Mouse (Mus musculus) MEL (cell line): ENCODE data around the gene Sowaha. TPM values are rescaled to one million over a fixed set of nuclear protein-coding genes. Genes with fewer than 3 reads are reported as not detected.

Source experiments
- DNase-seq: peaks from one replicate; pipeline ENCODE4 v3.0.0; 2011; ENCODE audit warnings: low read depth, low spot score
- H3K27ac ChIP-seq: 2 replicates; pipeline ENCODE4 v1.5.1; 2012; ENCODE audit warnings: low read depth, mild to moderate bottlenecking, control low read depth, low read length, moderate library complexity; ENCODE audit not compliant: control insufficient read depth
- H3K27me3 ChIP-seq, 2 experiments: fragments of 150-350 bp in 1 of 2; sonication (generic) in 1 of 2; 2 replicates each; pipeline ENCODE4 v1.6.1; 2012; ENCODE audit warnings: low read length in 2 of 2, mild to moderate bottlenecking in 2 of 2, improper control_type of control experiment in 1 of 2, moderate library complexity in 1 of 2; ENCODE audit not compliant: insufficient read depth in 2 of 2, control insufficient read depth in 1 of 2
- H3K36me3 ChIP-seq, 2 experiments: 2 replicates each; pipeline ENCODE4 v1.6.1; 2012 to 2014; ENCODE audit warnings: low read length in 2 of 2, improper control_type of control experiment in 1 of 2, inconsistent platforms in 1 of 2, mild to moderate bottlenecking in 1 of 2; ENCODE audit not compliant: insufficient read depth in 2 of 2, control insufficient read depth in 1 of 2
- H3K4me1 ChIP-seq, 2 experiments: fragments of 150-350 bp in 1 of 2; sonication (generic) in 1 of 2; 2 replicates each; pipeline ENCODE4 v1.6.1; 2012; ENCODE audit warnings: low read length in 2 of 2, improper control_type of control experiment in 1 of 2, mild to moderate bottlenecking in 1 of 2; ENCODE audit not compliant: insufficient read depth in 2 of 2, control insufficient read depth in 1 of 2
- H3K4me3 ChIP-seq, 2 experiments: fragments of 150-350 bp in 1 of 2; sonication (generic) in 1 of 2; 2 replicates each; pipeline ENCODE4 v1.5.1; 2012; ENCODE audit warnings: low read depth in 2 of 2, low read length in 2 of 2, mild to moderate bottlenecking in 2 of 2, moderate library complexity in 2 of 2, control low read depth in 1 of 2, improper control_type of control experiment in 1 of 2; ENCODE audit not compliant: control insufficient read depth in 1 of 2, insufficient read depth in 1 of 2
- H3K79me2 ChIP-seq: 2 replicates; pipeline ENCODE4 v1.6.1; 2012; ENCODE audit warnings: mild to moderate bottlenecking, low read length, moderate library complexity; ENCODE audit not compliant: control insufficient read depth, poor library complexity, insufficient read depth
- H3K9ac ChIP-seq: 2 replicates; pipeline ENCODE4 v1.6.1; 2012; ENCODE audit warnings: low read depth, mild to moderate bottlenecking, control low read depth, low read length, moderate library complexity; ENCODE audit not compliant: control insufficient read depth, poor library complexity, severe bottlenecking
- H3K9me3 ChIP-seq: fragments of 150-350 bp; sonication (generic); replicated peaks from 2 replicates; pipeline ENCODE4 v1.6.1; 2012; ENCODE audit warnings: mild to moderate bottlenecking, low read length, improper control_type of control experiment, moderate library complexity; ENCODE audit not compliant: insufficient read depth
- BHLHE40 ChIP-seq: IDR thresholded peaks from 2 replicates; pipeline ENCODE4 v1.6.1; 2012; ENCODE audit warnings: low read depth, mild to moderate bottlenecking, inconsistent platforms, low read length, improper control_type of control experiment, borderline replicate concordance
- CHD1 ChIP-seq: IDR thresholded peaks from 2 replicates; pipeline ENCODE4 v1.6.1; 2012; ENCODE audit warnings: low read depth, mild to moderate bottlenecking, inconsistent platforms, low read length, improper control_type of control experiment
- E2F4 ChIP-seq: IDR thresholded peaks from 2 replicates; pipeline ENCODE4 v1.6.1; 2011; ENCODE audit warnings: low read depth, low read length, improper control_type of control experiment, borderline replicate concordance
- ELF1 ChIP-seq: IDR thresholded peaks from 2 replicates; pipeline ENCODE4 v1.6.1; 2014; ENCODE audit warnings: low read depth, mild to moderate bottlenecking, inconsistent platforms, low read length, improper control_type of control experiment, moderate library complexity
- EP300 ChIP-seq, 2 experiments: IDR thresholded peaks; 2 replicates each; pipeline ENCODE4 v1.6.1; 2011; ENCODE audit warnings: improper control_type of control experiment in 2 of 2, low read length in 2 of 2, low read depth in 1 of 2, mild to moderate bottlenecking in 1 of 2
- ETS1 ChIP-seq: IDR thresholded peaks from 2 replicates; pipeline ENCODE4 v1.6.1; 2012; ENCODE audit warnings: low read depth, mild to moderate bottlenecking, inconsistent platforms, low read length, improper control_type of control experiment, moderate library complexity
- GABPA ChIP-seq: IDR thresholded peaks from 2 replicates; pipeline ENCODE4 v1.6.1; 2012; ENCODE audit warnings: low read depth, mild to moderate bottlenecking, inconsistent platforms, low read length, improper control_type of control experiment, moderate library complexity
- GATA1 ChIP-seq: IDR thresholded peaks from 2 replicates; pipeline ENCODE4 v1.6.1; 2011; ENCODE audit warnings: low read depth, low read length, improper control_type of control experiment
- JUND ChIP-seq: IDR thresholded peaks from 2 replicates; pipeline ENCODE4 v1.6.1; 2011; ENCODE audit warnings: low read depth, mild to moderate bottlenecking, improper control_type of control experiment, low read length
- KAT2A ChIP-seq: conservative IDR thresholded peaks from 2 replicates; pipeline ENCODE4 v1.6.1; 2012; ENCODE audit warnings: low read depth, low read length, improper control_type of control experiment, inconsistent platforms
- MAFK ChIP-seq: IDR thresholded peaks from 2 replicates; pipeline ENCODE4 v1.6.1; 2011; ENCODE audit warnings: low read depth, mild to moderate bottlenecking, low read length, improper control_type of control experiment, borderline replicate concordance
- MAZ ChIP-seq: IDR thresholded peaks from 2 replicates; pipeline ENCODE4 v1.6.1; 2012; ENCODE audit warnings: low read depth, mild to moderate bottlenecking, inconsistent platforms, low read length, improper control_type of control experiment
- MYB ChIP-seq: IDR thresholded peaks from 2 replicates; pipeline ENCODE4 v1.6.1; 2011; ENCODE audit warnings: mild to moderate bottlenecking, low read depth, low read length, improper control_type of control experiment
- MYC ChIP-seq: IDR thresholded peaks from 2 replicates; pipeline ENCODE4 v1.6.1; 2011; ENCODE audit warnings: low read depth, mild to moderate bottlenecking, low read length, improper control_type of control experiment, moderate library complexity
- NELFE ChIP-seq: IDR thresholded peaks from 2 replicates; pipeline ENCODE4 v1.6.1; 2011; ENCODE audit warnings: low read depth, low read length, improper control_type of control experiment
- NRF1 ChIP-seq: IDR thresholded peaks from 2 replicates; pipeline ENCODE4 v1.6.1; 2014; ENCODE audit warnings: low read depth, mild to moderate bottlenecking, inconsistent platforms, low read length, improper control_type of control experiment, moderate library complexity; ENCODE audit not compliant: poor library complexity, insufficient read depth, severe bottlenecking
- POLR2A ChIP-seq, 2 experiments: IDR thresholded peaks; 2 replicates each; pipeline ENCODE4 v1.6.1; 2011 to 2012; ENCODE audit warnings: low read length in 2 of 2, mild to moderate bottlenecking in 2 of 2, control low read depth in 1 of 2, improper control_type of control experiment in 1 of 2, low read depth in 1 of 2, moderate library complexity in 1 of 2; ENCODE audit not compliant: control insufficient read depth in 1 of 2, insufficient read depth in 1 of 2, poor library complexity in 1 of 2
- POLR2AphosphoS2 ChIP-seq: IDR thresholded peaks from 2 replicates; pipeline ENCODE4 v1.6.1; 2011; ENCODE audit warnings: low read length, improper control_type of control experiment
- POLR2AphosphoS5 ChIP-seq: IDR thresholded peaks from 2 replicates; pipeline ENCODE4 v1.6.1; 2012; ENCODE audit warnings: low read depth, borderline replicate concordance, mild to moderate bottlenecking, inconsistent platforms, low read length, moderate library complexity, mixed read lengths
- RCOR1 ChIP-seq: IDR thresholded peaks from 2 replicates; pipeline ENCODE4 v1.6.1; 2012; ENCODE audit warnings: low read depth, mild to moderate bottlenecking, inconsistent platforms, low read length, improper control_type of control experiment
- SIN3A ChIP-seq: IDR thresholded peaks from 2 replicates; pipeline ENCODE4 v1.6.1; 2012; ENCODE audit warnings: low read length, improper control_type of control experiment, inconsistent platforms
- SMC3 ChIP-seq: IDR thresholded peaks from 2 replicates; pipeline ENCODE4 v1.6.1; 2011; ENCODE audit warnings: low read depth, low read length, improper control_type of control experiment
- TAL1 ChIP-seq: IDR thresholded peaks from 2 replicates; pipeline ENCODE4 v1.6.1; 2012; ENCODE audit warnings: mild to moderate bottlenecking, inconsistent platforms, low read length, moderate library complexity, mixed read lengths
- TBP ChIP-seq: IDR thresholded peaks from 2 replicates; pipeline ENCODE4 v1.8.0; 2011; ENCODE audit warnings: low read depth, low read length, improper control_type of control experiment
- TCF12 ChIP-seq: IDR thresholded peaks from 2 replicates; pipeline ENCODE4 v1.6.1; 2014; ENCODE audit warnings: low read depth, mild to moderate bottlenecking, inconsistent platforms, low read length, improper control_type of control experiment, moderate library complexity
- USF2 ChIP-seq, 2 experiments: IDR thresholded peaks; 2 replicates each; pipeline ENCODE4 v1.6.1; 2011 to 2012; ENCODE audit warnings: improper control_type of control experiment in 2 of 2, low read length in 2 of 2, borderline replicate concordance in 1 of 2, inconsistent platforms in 1 of 2, low read depth in 1 of 2, mild to moderate bottlenecking in 1 of 2; ENCODE audit not compliant: insufficient read depth in 1 of 2
- ZKSCAN1 ChIP-seq: IDR thresholded peaks from 2 replicates; pipeline ENCODE4 v1.6.1; 2012; ENCODE audit warnings: low read depth, mild to moderate bottlenecking, inconsistent platforms, low read length, improper control_type of control experiment, moderate library complexity
- ZMIZ1 ChIP-seq: IDR thresholded peaks from 2 replicates; pipeline ENCODE4 v1.6.1; 2012; ENCODE audit warnings: low read depth, mild to moderate bottlenecking, inconsistent platforms, low read length, improper control_type of control experiment, moderate library complexity
- polyA plus RNA-seq, 2 experiments: library from polyadenylated mRNA; stranded (reverse) in 1 of 2; unstranded in 1 of 2; fragments of >175 nt in 1 of 2; fragments of >200 nt in 1 of 2; gene quantifications; 2 replicates each; pipeline versions ENCODE4 v1.2.1 to v1.2.4; 2012; ENCODE audit warnings: low replicate concordance in 2 of 2, low read depth in 1 of 2; ENCODE audit not compliant: insufficient read length in 2 of 2, insufficient read depth in 1 of 2, missing spikeins in 1 of 2
- total RNA-seq: library from RNA; depleted of rRNA; stranded (reverse); fragments of 300-350 nt; gene quantifications from 2 replicates; pipeline ENCODE4 v1.2.3, GENCODE M21; 2012

Gene Sowaha
- total and polyA plus RNA-seq, 3 experiments = not detected

GRCm38 (mm10) chr11:53528397-53529252 lies 48.6 kb upstream of the Sowaha start:
- peak; percentile 70 for DNase-seq
- peak overlapping the region; percentile 25 for H3K9ac ChIP-seq
- H3K27ac ChIP-seq = peak overlapping the region; percentile 51

DNA sequence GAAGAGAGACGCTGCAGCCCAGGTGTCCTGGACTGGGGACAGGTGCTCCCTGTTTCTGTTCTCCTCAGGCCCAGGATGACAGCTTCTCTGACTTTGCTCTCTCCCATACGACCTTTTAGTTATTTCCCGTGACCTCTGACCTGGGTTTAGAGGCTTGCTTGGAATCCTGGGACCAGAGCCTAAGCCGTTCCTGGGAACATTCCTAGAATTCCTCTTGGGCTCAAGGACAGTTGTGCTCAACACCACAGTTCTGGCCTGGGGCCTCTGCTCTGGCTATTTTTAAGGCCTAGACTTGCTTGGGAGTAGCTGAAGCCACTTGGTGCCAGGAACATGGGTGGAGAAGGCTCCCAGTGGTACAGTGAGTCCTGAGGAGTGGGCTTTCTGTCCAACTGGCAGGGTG lies 45.4 kb upstream of the Sowaha start:
- TF ChIP-seq MAZ (no peak), POLR2A (IDR thresholded peaks at IDR 0.05; ENCODE audit: control insufficient read depth in 1 of 2, insufficient read depth in 1 of 2, low read depth in 1 of 2, low read length in 2 of 2, poor library complexity in 1 of 2) (0 out of 4 replicates have a peak, but pooled peaks of 1 of the 2 experiments have one; percentile 16), POLR2AphosphoS2 (peak; percentile 27; the same call in 1 of the 2 replicates), ELF1 (no peak), MYC (no peak), JUND (no peak)
- TF ChIP-seq, all 39 proteins: peak for 2
- Histone ChIP-seq H3K27ac (0 out of 2 replicates have a peak overlapping the region, but pooled peaks have one; percentile 4), H3K9me3 (no peaks in the 10 kb centered on the region), H3K79me2 (peaks cover 96% of the 10 kb centered on the region), H3K4me3 (no peak overlapping the region), H3K4me1 (peaks cover 32 to 71% of the 10 kb centered on the region in 2 experiments), H3K27me3 (no peaks in the 10 kb centered on the region), H3K9ac (no peak overlapping the region), H3K36me3 (peaks cover 12 to 61% of the 10 kb centered on the region in 2 experiments)
- DNase-seq = no peak

More at GRCm38 (mm10) chr11:53528397-53529252, 48.6 kb upstream of the Sowaha start:
- H3K9me3 ChIP-seq = no peaks in the 10 kb centered on the region
- peaks cover 78% of the 10 kb centered on the region for H3K79me2 ChIP-seq
- no peak overlapping the region for H3K4me3 ChIP-seq
- no peaks in the 10 kb centered on the region for H3K27me3 ChIP-seq
- H3K36me3 ChIP-seq = peaks cover 24 to 62% of the 10 kb centered on the region in 2 experiments
- TF ChIP-seq TBP = 0 out of 2 replicates have a peak, but pooled peaks have one; percentile 22
- TF ChIP-seq NELFE = no peak
- peak; percentile 89 for TF ChIP-seq TCF12
- peak; percentile 46; the same call in 1 of the 2 replicates for TF ChIP-seq SIN3A
- peak; percentile 25; the same call in 1 of the 2 replicates for TF ChIP-seq MYB
- TF ChIP-seq RCOR1 = peak; percentile 48; the same call in 1 of the 2 replicates
- TF ChIP-seq NRF1 = no peak
- no peak for TF ChIP-seq POLR2AphosphoS5
- no peak for TF ChIP-seq ELF1
- TF ChIP-seq ZMIZ1 = peak; percentile 60; the same call in 1 of the 2 replicates
- peak; percentile 55 for TF ChIP-seq TAL1
- TF ChIP-seq JUND = peak; percentile 74; the same call in 1 of the 2 replicates
- peak; percentile 69 for TF ChIP-seq GATA1
- TF ChIP-seq CHD1 = no peak
- TF ChIP-seq ETS1 = peak; percentile 77
- peak; percentile 76 to 90 for TF ChIP-seq EP300 (IDR thresholded peaks at IDR 0.05; ENCODE audit: low read depth in 1 of 2, low read length in 2 of 2)
- TF ChIP-seq ZKSCAN1 = no peak
- TF ChIP-seq MAFK = 0 out of 2 replicates have a peak, but pooled peaks have one; percentile 5
- no peak for TF ChIP-seq USF2 (IDR thresholded peaks at IDR 0.05; ENCODE audit: borderline replicate concordance in 1 of 2, insufficient read depth in 1 of 2, low read depth in 1 of 2, low read length in 2 of 2)
- no peak for TF ChIP-seq E2F4
- TF ChIP-seq KAT2A = no peak
- peak; percentile 61; the same call in 1 of the 2 replicates for TF ChIP-seq BHLHE40
- TF ChIP-seq SMC3 = no peak
- TF ChIP-seq GABPA = no peak
- peaks cover 31 to 69% of the 10 kb centered on the region in 2 experiments for H3K4me1 ChIP-seq
